Mouse (Mus musculus): ENCODE measurements at regions not wholly inside any gene's neighbourhood (a gene's known extent, or its start where the extent isn't known, plus 50 kb on each side); places are given as distances from the start of the nearest gene placed in this dataset.

GRCm38 (mm10) chr6:49965944-49966545, 143.5 kb downstream of the Npy start:
- Histone ChIP-seq H3K27me3 (ENCODE audit: insufficient read depth, low read length) (no peaks in the 10 kb centered on the region), H3K36me3 (replicated peaks; ENCODE audit: insufficient read depth, low read length) (no peaks in the 10 kb centered on the region), H3K4me3 (ENCODE audit: low read depth, low read length) (no peak overlapping the region), H3K9me3 (ENCODE audit: low read length) (no peaks in the 10 kb centered on the region), H3K9ac (replicated peaks) (no peak overlapping the region), H3K4me2 (ENCODE audit: low read depth, low read length) (no peak overlapping the region), H3K27ac (ENCODE audit: low read depth) (no peak overlapping the region), H3K4me1 (ENCODE audit: insufficient read depth) (no peaks in the 10 kb centered on the region)
- TF ChIP-seq EP300 (IDR thresholded peaks at IDR 0.05; ENCODE audit: low read depth) (no peak), CTCF (IDR thresholded peaks at IDR 0.05; ENCODE audit: low read depth) (no peak)
- ATAC-seq: no peak
- DNase-seq: no peak
- WGBS (ENCODE audit: insufficient replicate concordance): 77% methylated on average over 5 of the region's 5 CpGs

GRCm38 (mm10) chr6:49966555-49966954, 143.5 kb upstream of the Mpp6 start:
- Histone ChIP-seq H3K36me3 (replicated peaks; ENCODE audit: insufficient read depth, low read length) (no peaks in the 10 kb centered on the region), H3K9me3 (ENCODE audit: low read length) (no peaks in the 10 kb centered on the region), H3K9ac (replicated peaks) (no peak overlapping the region), H3K4me3 (ENCODE audit: low read depth, low read length) (no peak overlapping the region), H3K4me2 (ENCODE audit: low read depth, low read length) (no peak overlapping the region), H3K4me1 (ENCODE audit: insufficient read depth) (no peaks in the 10 kb centered on the region), H3K27ac (ENCODE audit: low read depth) (no peak overlapping the region), H3K27me3 (ENCODE audit: insufficient read depth, low read length) (no peaks in the 10 kb centered on the region)
- no peak for ATAC-seq
- TF ChIP-seq CTCF (IDR thresholded peaks at IDR 0.05; ENCODE audit: low read depth) (no peak), EP300 (IDR thresholded peaks at IDR 0.05; ENCODE audit: low read depth) (no peak)
- DNase-seq: no peak
- WGBS (ENCODE audit: insufficient replicate concordance): 66% methylated on average over 3 of the region's 3 CpGs

GRCm38 (mm10) chr6:49973258-49973865, 136.7 kb upstream of the Mpp6 start:
- TF ChIP-seq CTCF (IDR thresholded peaks at IDR 0.05; ENCODE audit: low read depth) (no peak), EP300 (IDR thresholded peaks at IDR 0.05; ENCODE audit: low read depth) (no peak)
- no peak overlapping the region for H3K27ac ChIP-seq (ENCODE audit: low read depth)
- H3K4me3 ChIP-seq (ENCODE audit: low read depth, low read length): no peak overlapping the region
- H3K4me1 ChIP-seq (ENCODE audit: insufficient read depth): no peaks in the 10 kb centered on the region
- ATAC-seq (no peak), DNase-seq (no peak)
- no peak overlapping the region for H3K4me2 ChIP-seq (ENCODE audit: low read depth, low read length)
- WGBS (ENCODE audit: insufficient replicate concordance): 51% methylated on average over 7 of the region's 7 CpGs
- H3K9ac ChIP-seq (replicated peaks): no peak overlapping the region
- no peaks in the 10 kb centered on the region for H3K36me3 ChIP-seq (replicated peaks; ENCODE audit: insufficient read depth, low read length)
- no peaks in the 10 kb centered on the region for H3K9me3 ChIP-seq (ENCODE audit: low read length)
- no peaks in the 10 kb centered on the region for H3K27me3 ChIP-seq (ENCODE audit: insufficient read depth, low read length)

GRCm38 (mm10) chr6:49977783-49978182, 132.3 kb upstream of the Mpp6 start:
- no peak overlapping the region for H3K9ac ChIP-seq (replicated peaks)
- TF ChIP-seq EP300 (IDR thresholded peaks at IDR 0.05; ENCODE audit: low read depth): no peak
- no peak for TF ChIP-seq CTCF (IDR thresholded peaks at IDR 0.05; ENCODE audit: low read depth)
- no peaks in the 10 kb centered on the region for H3K36me3 ChIP-seq (replicated peaks; ENCODE audit: insufficient read depth, low read length)
- no peak overlapping the region for H3K4me3 ChIP-seq (ENCODE audit: low read depth, low read length)
- no peak overlapping the region for H3K4me2 ChIP-seq (ENCODE audit: low read depth, low read length)
- DNase-seq (peak; percentile 18), ATAC-seq (peak; percentile 77)
- H3K4me1 ChIP-seq (ENCODE audit: insufficient read depth): no peaks in the 10 kb centered on the region
- no peaks in the 10 kb centered on the region for H3K9me3 ChIP-seq (ENCODE audit: low read length)
- H3K27me3 ChIP-seq (ENCODE audit: insufficient read depth, low read length): no peaks in the 10 kb centered on the region
- H3K27ac ChIP-seq (ENCODE audit: low read depth): no peak overlapping the region
- WGBS (ENCODE audit: insufficient replicate concordance): 64% methylated on average over 11 of the region's 11 CpGs

- Histone ChIP-seq H3K27me3 (ENCODE audit: insufficient read depth, low read length) (no peaks in the 10 kb centered on the region), H3K9me3 (ENCODE audit: low read length) (no peaks in the 10 kb centered on the region), H3K27ac (ENCODE audit: low read depth) (no peak overlapping the region), H3K4me3 (ENCODE audit: low read depth, low read length) (no peak overlapping the region), H3K4me1 (ENCODE audit: insufficient read depth) (no peaks in the 10 kb centered on the region), H3K36me3 (replicated peaks; ENCODE audit: insufficient read depth, low read length) (no peaks in the 10 kb centered on the region), H3K4me2 (ENCODE audit: low read depth, low read length) (no peak overlapping the region), H3K9ac (replicated peaks) (no peak overlapping the region)
- DNase-seq: no peak
- ATAC-seq: no peak
- WGBS (ENCODE audit: insufficient replicate concordance): 58% methylated on average over 4 of the region's 4 CpGs
- TF ChIP-seq CTCF (IDR thresholded peaks at IDR 0.05; ENCODE audit: low read depth) (no peak), EP300 (IDR thresholded peaks at IDR 0.05; ENCODE audit: low read depth) (no peak)
Measured at GRCm38 (mm10) chr6:49983740-49984139, 126.3 kb upstream of the Mpp6 start.

- Histone ChIP-seq H3K9me3 (ENCODE audit: low read length) (no peaks in the 10 kb centered on the region), H3K36me3 (replicated peaks; ENCODE audit: insufficient read depth, low read length) (no peaks in the 10 kb centered on the region), H3K27ac (ENCODE audit: low read depth) (no peak overlapping the region), H3K9ac (replicated peaks) (no peak overlapping the region), H3K27me3 (ENCODE audit: insufficient read depth, low read length) (no peaks in the 10 kb centered on the region), H3K4me2 (ENCODE audit: low read depth, low read length) (no peak overlapping the region), H3K4me1 (ENCODE audit: insufficient read depth) (no peaks in the 10 kb centered on the region), H3K4me3 (ENCODE audit: low read depth, low read length) (no peak overlapping the region)
- TF ChIP-seq EP300 (IDR thresholded peaks at IDR 0.05; ENCODE audit: low read depth) (no peak), CTCF (IDR thresholded peaks at IDR 0.05; ENCODE audit: low read depth) (no peak)
- 50% methylated on average over 6 of the region's 6 CpGs for WGBS (ENCODE audit: insufficient replicate concordance)
- no peak for ATAC-seq
- DNase-seq: no peak
Measured at GRCm38 (mm10) chr6:49985127-49985526, 124.9 kb upstream of the Mpp6 start.
